Mouse (Mus musculus): ENCODE measurements around the gene Tnfsf15. TPM values are rescaled to one million over a fixed set of nuclear protein-coding genes. Genes with fewer than 3 reads are reported as not detected.

Gene Tnfsf15
- total RNA-seq (2021) = under 1 TPM; 0.21 to 0.26 TPM
- long read RNA-seq, experiment 1 = 0 reads
- long read RNA-seq, experiment 2, partial matches to known transcripts = 0 of 1 reads
- long read RNA-seq, experiment 2, other reads (novel, unspliced or antisense) = 0 of 1 reads

- intact Hi-C loops (cut with DNase I) = no loop called here
- DNase-seq (ENCODE audit: low spot score in 2 of 2) = peak in 1 of 2 experiments; percentile 6
Observed at GRCm38 (mm10) chr4:63744693-63745171, at the start of gene Tnfsf15. Tnfsf15 (minus strand) TSS chr4:63745113.

DNA sequence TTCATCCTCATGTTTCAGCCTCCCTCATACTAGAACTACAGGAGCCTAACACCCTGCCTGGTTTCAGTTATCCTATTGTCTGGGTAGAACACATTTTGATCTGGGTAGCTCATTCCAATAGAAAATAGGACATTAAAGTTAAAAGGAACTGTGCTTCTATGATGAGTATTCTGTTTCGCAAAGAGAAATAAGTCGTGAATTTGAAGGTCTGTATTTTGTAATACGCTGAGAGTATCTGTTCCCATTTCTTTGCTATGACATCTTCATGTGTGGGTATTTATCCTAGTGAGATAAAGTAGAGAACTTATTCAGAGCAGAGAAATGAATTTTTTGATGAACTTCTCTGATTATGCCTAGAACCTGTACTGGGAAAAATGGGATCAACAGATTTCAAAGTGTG lies 47.4 kb upstream of the Tnfsf15 start:
- no peak for DNase-seq (ENCODE audit: low spot score in 2 of 2)
- intact Hi-C loops (cut with DNase I) = no loop called here

- DNase-seq (ENCODE audit: low spot score in 2 of 2) = no peak
- intact Hi-C loops (cut with DNase I) = no loop called here
Observed at GRCm38 (mm10) chr4:63785466-63785865, 40.6 kb upstream of the Tnfsf15 start.

GRCm38 (mm10) chr4:63783826-63784225 lies 38.9 kb upstream of the Tnfsf15 start:
- DNase-seq (ENCODE audit: low spot score in 2 of 2) = no peak
- intact Hi-C loops (cut with DNase I) = no loop called here

GRCm38 (mm10) chr4:63782970-63783613 lies 38.2 kb upstream of the Tnfsf15 start:
- intact Hi-C loops (cut with DNase I) = no loop called here
- DNase-seq (ENCODE audit: low spot score in 2 of 2) = no peak

GRCm38 (mm10) chr4:63777223-63777622 lies 32.3 kb upstream of the Tnfsf15 start:
- DNase-seq (ENCODE audit: low spot score in 2 of 2) = no peak
- intact Hi-C loops (cut with DNase I) = no loop called here

DNA sequence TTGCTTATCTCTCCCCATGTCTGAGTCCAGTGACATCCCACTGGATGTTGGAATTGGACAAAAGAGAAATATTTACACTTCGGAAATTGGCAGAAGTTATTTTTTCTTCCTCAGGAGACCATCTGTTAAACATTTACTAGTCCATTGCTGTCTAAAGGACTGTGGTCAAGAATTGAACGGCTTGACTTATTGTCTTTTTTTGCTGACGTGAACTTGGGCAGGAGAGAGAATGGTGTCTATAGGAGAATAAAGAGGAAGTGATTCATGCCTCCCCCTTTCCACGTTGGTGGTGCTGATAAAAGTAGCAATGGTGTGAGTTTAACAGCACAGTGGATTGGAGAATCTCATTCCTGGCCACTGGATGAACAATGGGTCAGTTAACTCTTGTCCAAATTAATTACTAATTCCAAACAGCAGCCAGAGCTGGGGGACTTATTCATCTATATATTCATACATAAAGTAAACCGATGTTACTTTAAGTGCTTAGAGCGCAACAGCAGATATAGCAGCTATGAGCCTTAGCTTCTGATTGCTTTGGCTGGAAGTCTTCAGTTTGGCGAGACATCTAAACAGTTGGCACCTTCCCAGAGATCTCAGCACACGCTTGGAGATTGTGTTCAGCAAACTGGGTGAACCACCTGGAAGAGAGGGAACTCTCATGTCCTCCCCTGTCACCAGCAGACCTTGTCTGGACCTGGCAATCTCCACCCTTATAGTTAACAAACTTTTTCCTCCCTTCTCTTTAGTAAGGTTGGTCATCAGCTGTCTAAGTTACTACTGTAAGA lies 28.6 kb upstream of the Tnfsf15 start:
- intact Hi-C loops (cut with DNase I) = no loop called here
- DNase-seq (ENCODE audit: low spot score in 2 of 2) = no peak

- intact Hi-C loops (cut with DNase I) = no loop called here
- DNase-seq (ENCODE audit: low spot score in 2 of 2) = no peak
Observed at GRCm38 (mm10) chr4:63772514-63772913, 27.6 kb upstream of the Tnfsf15 start.

DNA sequence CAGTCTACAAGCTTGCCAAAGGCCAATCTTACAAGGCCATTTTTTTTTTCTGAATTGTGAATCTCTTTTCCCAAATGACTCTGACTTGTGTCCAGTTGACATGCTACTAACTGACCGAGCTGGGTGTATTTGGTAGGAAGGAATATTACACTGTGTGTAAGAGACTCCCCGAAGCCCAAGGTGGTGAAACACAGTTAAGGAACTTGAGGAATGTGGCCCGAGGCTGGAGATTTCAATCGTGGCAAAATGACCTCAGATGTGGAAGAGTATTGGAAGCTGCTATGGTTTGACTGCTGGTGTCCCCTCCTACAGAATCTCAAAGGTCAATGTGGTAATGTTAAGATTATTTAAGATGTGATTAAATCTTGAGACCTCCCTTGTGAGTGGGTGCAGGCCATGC lies 26.4 kb upstream of the Tnfsf15 start:
- intact Hi-C loops (cut with DNase I) = no loop called here
- DNase-seq (ENCODE audit: low spot score in 2 of 2) = no peak

DNA sequence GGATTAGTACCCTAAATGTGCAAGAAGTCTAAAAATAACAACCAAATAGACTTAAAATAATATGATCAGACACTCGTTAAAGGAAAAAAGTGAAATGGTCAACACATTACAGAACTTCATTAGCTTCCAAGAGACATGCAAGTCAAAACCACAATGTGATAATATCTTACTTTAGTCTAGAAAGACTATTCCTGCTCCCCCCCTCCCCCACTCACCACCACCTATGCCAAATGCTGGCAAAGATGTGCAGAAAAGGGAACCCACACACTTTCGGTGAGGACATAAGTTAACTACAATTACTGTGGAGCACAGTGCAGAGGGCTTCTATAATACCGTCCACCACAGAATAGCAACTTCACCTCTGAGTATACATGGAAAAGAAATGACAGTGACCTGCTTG lies 24.2 kb upstream of the Tnfsf15 start:
- intact Hi-C loops (cut with DNase I) = no loop called here
- no peak for DNase-seq (ENCODE audit: low spot score in 2 of 2)

DNA sequence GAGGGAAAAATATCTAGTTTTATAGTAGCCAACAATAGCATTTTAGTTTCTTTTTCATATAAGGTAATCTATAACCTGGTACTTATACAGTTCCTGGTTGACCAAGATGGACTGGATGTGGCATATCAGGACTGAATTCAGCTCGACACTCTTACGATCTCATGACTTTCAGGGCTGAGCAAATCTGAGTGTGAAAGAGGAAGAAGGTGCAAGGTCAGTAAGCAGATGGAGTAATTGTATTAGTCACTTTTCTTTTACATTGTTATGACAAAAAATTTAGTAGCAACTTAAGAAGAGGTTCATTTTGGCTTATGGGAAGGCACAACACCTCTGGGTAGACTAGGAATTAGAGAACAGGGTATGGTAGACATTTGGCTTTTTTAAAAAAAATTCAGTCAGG lies 20.1 kb upstream of the Tnfsf15 start:
- intact Hi-C loops (cut with DNase I) = no loop called here

DNA sequence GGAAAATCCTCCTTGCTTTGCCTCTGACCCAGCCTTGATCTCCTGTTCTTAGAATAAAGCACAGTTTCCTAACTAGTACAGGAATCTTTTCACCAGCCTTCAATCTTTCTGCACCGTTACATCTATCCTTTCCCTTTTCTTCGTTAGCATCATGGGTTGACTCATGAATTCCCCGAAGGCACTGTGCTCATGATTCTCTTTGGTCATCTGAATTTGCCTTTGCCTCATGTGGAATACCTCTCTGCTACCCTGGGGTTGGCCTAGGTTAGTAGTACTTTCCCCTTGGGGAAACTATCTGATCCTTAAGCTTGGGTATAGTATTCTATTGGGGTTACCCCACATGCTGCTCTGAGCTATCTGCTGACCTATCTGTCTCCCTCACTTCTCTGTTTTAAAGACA lies 15.0 kb upstream of the Tnfsf15 start:
- intact Hi-C loops (cut with DNase I) = no loop called here

More for the DNA sequence above, 20.1 kb upstream of the Tnfsf15 start:
- DNase-seq (ENCODE audit: low spot score in 2 of 2) = no peak

DNA sequence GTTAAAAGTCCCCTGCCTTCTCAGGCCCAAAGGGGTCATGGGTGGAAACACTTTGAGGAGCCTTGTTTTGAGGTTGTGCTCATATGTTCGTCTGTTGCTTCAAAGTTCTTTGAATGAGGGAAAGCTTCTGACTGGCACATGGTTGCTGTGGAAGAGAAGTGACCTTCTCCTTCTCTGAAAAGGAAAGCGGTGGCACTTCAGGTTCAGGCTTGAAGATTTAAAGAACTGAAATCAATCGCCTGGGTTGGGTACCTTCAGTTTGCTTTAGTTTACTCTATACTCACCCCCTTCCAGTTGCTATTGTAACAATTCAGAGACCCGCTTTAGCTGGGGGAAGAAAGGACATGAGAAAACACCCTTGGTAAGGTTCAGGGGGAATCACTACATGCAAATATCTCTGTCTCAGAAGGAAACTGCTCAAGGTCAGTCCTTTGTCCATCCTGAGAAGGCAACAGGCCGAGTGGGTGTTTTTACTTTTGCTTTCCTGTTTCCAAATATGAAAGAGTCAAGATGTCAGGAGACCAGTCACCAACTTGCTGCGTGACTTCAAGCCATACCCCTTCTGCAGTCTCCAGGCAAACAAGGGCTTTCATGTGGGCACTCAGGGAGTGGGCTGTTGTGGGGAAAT lies 12.7 kb upstream of the Tnfsf15 start:
- intact Hi-C loops (cut with DNase I) = no loop called here
- no peak for DNase-seq (ENCODE audit: low spot score in 2 of 2)

More for the DNA sequence above, 15.0 kb upstream of the Tnfsf15 start:
- no peak for DNase-seq (ENCODE audit: low spot score in 2 of 2)

- intact Hi-C loops (cut with DNase I) = no loop called here
- no peak for DNase-seq (ENCODE audit: low spot score in 2 of 2)
Observed at GRCm38 (mm10) chr4:63756072-63756471, 11.2 kb upstream of the Tnfsf15 start.

DNA sequence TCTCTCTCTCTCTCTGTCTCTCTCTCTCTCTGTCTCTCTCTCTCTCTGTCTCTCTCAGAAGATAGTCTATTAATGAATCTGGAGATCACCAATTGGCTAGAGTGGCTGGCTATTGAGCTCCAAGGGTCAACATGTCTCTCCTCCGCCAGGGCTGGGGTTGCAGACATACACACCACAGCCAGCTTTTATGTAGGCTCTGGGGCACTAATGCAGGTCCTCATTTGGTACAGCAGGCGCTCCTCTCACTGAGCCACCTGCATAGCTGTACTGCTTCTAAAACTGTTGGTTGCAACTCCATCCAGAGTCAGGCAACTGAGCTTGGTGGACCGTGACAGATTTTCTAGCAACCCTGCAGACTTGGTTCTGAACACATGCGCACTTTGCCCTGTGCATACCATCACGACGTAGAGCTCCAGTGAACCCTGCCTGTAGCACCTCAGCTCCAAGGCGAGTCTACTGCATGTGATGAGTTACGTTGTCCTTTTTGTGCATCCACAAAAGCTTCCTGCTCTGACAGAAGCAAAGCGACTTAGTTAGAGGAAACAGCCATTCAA lies 9.6 kb upstream of the Tnfsf15 start:
- no peak for DNase-seq (ENCODE audit: low spot score in 2 of 2)
- intact Hi-C loops (cut with DNase I) = no loop called here

DNA sequence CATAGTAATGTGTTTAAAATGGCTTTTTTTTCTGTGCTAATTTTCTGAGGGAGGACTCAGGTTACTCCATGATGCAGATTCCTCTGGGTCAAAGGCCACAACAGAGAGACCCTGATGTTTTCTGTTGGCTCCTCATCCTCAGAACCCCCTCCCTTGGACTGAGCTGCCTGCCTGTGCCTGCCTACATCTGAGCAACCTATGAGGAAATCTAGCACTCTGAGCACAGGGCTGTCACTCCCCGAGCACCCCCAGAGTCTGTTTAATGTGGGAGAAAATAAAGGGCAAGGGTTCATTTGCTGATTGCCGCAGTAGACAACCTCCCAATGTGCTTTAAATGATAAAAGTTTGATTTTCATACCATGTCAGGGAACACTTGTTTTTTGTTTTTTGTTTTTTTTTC lies 8.9 kb upstream of the Tnfsf15 start:
- intact Hi-C loops (cut with DNase I) = no loop called here
- DNase-seq (ENCODE audit: low spot score in 2 of 2) = no peak

DNA sequence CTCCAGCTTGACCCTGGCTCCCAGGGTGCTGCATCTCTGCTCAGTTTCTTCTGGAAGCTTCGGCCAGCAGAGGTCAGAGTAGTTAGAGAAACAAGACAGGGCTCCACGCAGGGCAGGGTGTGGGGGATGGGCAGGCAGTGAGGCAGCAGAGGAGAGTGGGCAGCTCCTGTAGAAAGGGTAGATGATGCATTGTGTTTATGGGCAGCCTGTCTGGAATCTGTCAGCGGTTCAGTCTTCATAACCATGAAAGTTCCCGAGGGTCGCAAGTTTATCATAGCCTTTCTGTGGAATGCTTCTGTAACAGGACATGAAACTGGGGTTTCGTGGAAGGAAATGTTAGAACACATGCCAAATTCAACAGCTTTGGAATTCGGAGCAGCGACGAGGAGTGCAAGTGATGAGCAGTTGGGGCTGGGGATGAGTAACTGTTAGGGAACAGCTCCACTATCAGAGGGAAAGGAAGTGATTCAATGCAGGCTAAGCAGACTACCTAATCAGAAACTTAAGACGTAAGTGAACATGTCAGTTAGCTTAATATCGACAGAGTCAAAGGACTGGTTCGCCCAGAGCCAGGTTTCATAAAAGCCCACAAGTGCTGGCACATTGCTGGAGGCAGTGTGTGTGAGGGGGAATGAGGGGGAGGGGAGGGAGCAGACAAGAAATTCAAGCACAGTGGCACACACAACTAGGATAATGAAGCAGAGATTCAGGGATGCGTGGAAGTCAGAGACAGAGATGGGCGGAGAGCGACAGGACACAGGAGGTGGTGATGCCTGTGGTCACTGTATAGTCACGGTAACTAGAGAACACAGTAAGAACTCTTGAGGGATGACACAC lies 8.0 kb upstream of the Tnfsf15 start:
- peak; percentile 19 to 30 for DNase-seq (ENCODE audit: low spot score in 2 of 2)
- intact Hi-C loops (cut with DNase I) = no loop called here

- no peak for DNase-seq (ENCODE audit: low spot score in 2 of 2)
- intact Hi-C loops (cut with DNase I) = no loop called here
Observed at GRCm38 (mm10) chr4:63748061-63748730, 3.3 kb upstream of the Tnfsf15 start.

- DNase-seq (ENCODE audit: low spot score in 2 of 2) = no peak
- intact Hi-C loops (cut with DNase I) = no loop called here
Observed at GRCm38 (mm10) chr4:63745271-63745670, 358 bp upstream of the Tnfsf15 start.

Data from left cerebral cortex, postnatal 14 days (tissue).